Mouse (Mus musculus) adrenal gland, postnatal 36 days (tissue): ENCODE measurements at regions not wholly inside any gene's neighbourhood (a gene's known extent, or its start where the extent isn't known, plus 50 kb on each side); places are given as distances from the start of the nearest gene placed in this dataset.
A peak's percentile ranks its signal among the peaks of the same experiment; 100 is the strongest.

Experiments used
- DNase-seq, 2 experiments: peaks; one replicate each; pipeline ENCODE4 v3.0.0; 2021; ENCODE audit warnings: mixed read lengths in 1 of 2

- no peak for DNase-seq
Measured at GRCm38 (mm10) chr16:97234321-97234720, 63.8 kb upstream of the Dscam start.

GRCm38 (mm10) chr16:97239626-97240025 lies 69.1 kb upstream of the Dscam start:
- DNase-seq, result no peak

GRCm38 (mm10) chr16:97240085-97240484 lies 69.5 kb upstream of the Dscam start:
- no peak for DNase-seq

GRCm38 (mm10) chr16:97240859-97241360 lies 70.4 kb upstream of the Dscam start:
- no peak for DNase-seq

GRCm38 (mm10) chr16:97241639-97242038 lies 71.1 kb upstream of the Dscam start:
- no peak for DNase-seq

- no peak for DNase-seq
Measured at GRCm38 (mm10) chr16:97250488-97250887, 79.9 kb upstream of the Dscam start.

- DNase-seq, result no peak
Measured at GRCm38 (mm10) chr16:97252551-97252950, 82.0 kb upstream of the Dscam start.

GRCm38 (mm10) chr16:97252997-97253635 lies 82.6 kb upstream of the Dscam start:
- DNase-seq, result no peak

- peak in 1 of 2 experiments; percentile 4 for DNase-seq
Measured at GRCm38 (mm10) chr16:97258821-97259220, 88.3 kb upstream of the Dscam start.

- DNase-seq, result no peak
Measured at GRCm38 (mm10) chr16:97263451-97263850, 92.9 kb upstream of the Dscam start.

- no peak for DNase-seq
Measured at GRCm38 (mm10) chr16:97270417-97271133, 86.0 kb upstream of the Bace2 start.

- DNase-seq, result no peak
Measured at GRCm38 (mm10) chr16:97271264-97271663, 85.3 kb upstream of the Bace2 start.

- DNase-seq, result peak; percentile 69 to 78
Measured at GRCm38 (mm10) chr16:97272035-97272631, 84.4 kb upstream of the Bace2 start.

- DNase-seq, result no peak
Measured at GRCm38 (mm10) chr16:97278913-97279312, 77.6 kb upstream of the Bace2 start.

- DNase-seq, result no peak
Measured at GRCm38 (mm10) chr16:97281615-97282110, 74.9 kb upstream of the Bace2 start.

- DNase-seq, result no peak
Measured at GRCm38 (mm10) chr16:97282943-97283342, 73.6 kb upstream of the Bace2 start.

- no peak for DNase-seq
Measured at GRCm38 (mm10) chr16:97285886-97286447, 70.6 kb upstream of the Bace2 start.

GRCm38 (mm10) chr16:97286717-97287116 lies 69.8 kb upstream of the Bace2 start:
- no peak for DNase-seq

- peak; percentile 65 to 66 for DNase-seq
Measured at GRCm38 (mm10) chr16:97288634-97289033, 67.9 kb upstream of the Bace2 start.

- peak in 1 of 2 experiments; percentile 9 for DNase-seq
Measured at GRCm38 (mm10) chr16:97292484-97293048, 64.0 kb upstream of the Bace2 start.

- DNase-seq, result peak; percentile 72 to 79
Measured at GRCm38 (mm10) chr16:97293273-97293672, 63.3 kb upstream of the Bace2 start.

- no peak for DNase-seq
Measured at GRCm38 (mm10) chr16:97297140-97297539, 59.4 kb upstream of the Bace2 start.
